15 mouse cellular contexts compared by ENCODE assay signal in the genomic region with DNA sequence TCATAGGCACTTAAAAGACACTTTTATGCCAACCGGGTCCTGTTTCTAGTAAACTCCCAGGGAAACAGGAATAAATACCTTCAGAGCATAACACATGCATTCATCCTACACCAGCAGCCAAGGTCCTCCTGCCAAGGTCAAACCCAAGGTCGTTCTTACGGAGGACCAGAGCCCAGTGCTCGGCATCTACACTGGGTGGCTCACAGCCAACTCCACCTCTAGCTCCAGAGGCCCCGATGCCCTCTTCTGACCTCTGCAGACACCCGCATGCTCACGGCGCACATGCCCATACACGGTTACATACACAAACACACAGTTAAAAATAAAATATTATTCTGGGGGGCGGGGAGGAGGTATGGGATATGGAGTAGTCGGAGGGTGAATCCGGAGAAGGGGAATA. TPM values are rescaled to one million over a fixed set of nuclear protein-coding genes. Genes with fewer than 3 reads are reported as not detected.
DNase-seq lines count a peak whose midpoint lies in the region; ATAC-seq and TF ChIP-seq lines count a peak whose summit lies in the region.
"Had no signal": no experiment of that assay in that cellular context is flagged by ENCODE, and none has a peak within 500 bp of the region (broad histone marks: within the 10 kb centered on the region; RNA-seq: fewer than 3 reads in every experiment).

No protein-coding gene starts in this region.

- WGBS in heart, embryonic 10.5 days = 76% methylated on average over 12 of the region's 12 CpGs
- WGBS in heart, postnatal 0 days = 39% methylated on average over 12 of the region's 12 CpGs

- no peak for TF ChIP-seq EP300 in heart, postnatal 0 days (IDR thresholded peaks at IDR 0.05; ENCODE audit: low read depth)

- peak; percentile 59 for ATAC-seq in heart, postnatal 0 days (ENCODE audit: insufficient read depth, low read depth)
- ATAC-seq in erythroblast, adult 5-6 weeks (replicated peaks; ENCODE audit: low FRiP score, poor library complexity, severe bottlenecking) = no peak
- no peak for ATAC-seq in CD4-positive, CD25-positive, alpha-beta regulatory T cell, adult 4 months
- ATAC-seq: forebrain, embryonic 16.5 days; hindbrain, postnatal 0 days; liver, postnatal 0 days; midbrain, embryonic 16.5 days had no signal

- H3K4me2 ChIP-seq in heart, postnatal 0 days (ENCODE audit: low read depth, low read length) = no peak overlapping the region

- H3K27me3 ChIP-seq in heart, embryonic 10.5 days (ENCODE audit: insufficient read depth, poor library complexity, severe bottlenecking) = peaks cover 44% of the 10 kb centered on the region
- no peaks in the 10 kb centered on the region for H3K27me3 ChIP-seq in heart, postnatal 0 days (ENCODE audit: control insufficient read depth, insufficient read depth, low read length)
- H3K27me3 ChIP-seq in testis, adult 2 months (ENCODE audit: control insufficient read depth, insufficient read depth, low read length) = no peaks in the 10 kb centered on the region

- TF ChIP-seq POLR2A in testis, adult 2 months (IDR thresholded peaks at IDR 0.05; ENCODE audit: control insufficient read depth, low read depth, low read length) = no peak

- H3K4me3 ChIP-seq in heart, embryonic 10.5 days = no peak overlapping the region
- no peak overlapping the region for H3K4me3 ChIP-seq in heart, postnatal 0 days (ENCODE audit: low read depth, low read length)
- peak overlapping the region; percentile 56 for H3K4me3 ChIP-seq in testis, adult 2 months (ENCODE audit: control insufficient read depth, low read depth, low read length)

- DNase-seq in heart, adult 11 months = peak; percentile 96
- DNase-seq in heart, adult 8-10 months (ENCODE audit: low spot score) = no peak
- DNase-seq in heart, embryonic 10.5 days (ENCODE audit: low spot score) = no peak
- DNase-seq in heart, postnatal 0 days (ENCODE audit: low spot score) = peak; percentile 85
- DNase-seq: cerebellum, adult 18-20 months; liver; liver, postnatal 0 days; retina, postnatal 1 day; thymus, adult 2 months had no signal

- peak overlapping the region; percentile 85 for H3K27ac ChIP-seq in heart, embryonic 10.5 days
- H3K27ac ChIP-seq in heart, postnatal 0 days (ENCODE audit: low read depth) = peak overlapping the region; percentile 94
- no peak overlapping the region for H3K27ac ChIP-seq in testis, adult 2 months (ENCODE audit: control insufficient read depth, insufficient read depth, low read depth, low read length)
- H3K27ac ChIP-seq: hindbrain, postnatal 0 days had no signal

- TF ChIP-seq CTCF in heart, postnatal 0 days (IDR thresholded peaks at IDR 0.05; ENCODE audit: low read depth) = no peak
- TF ChIP-seq CTCF in testis, adult 2 months (IDR thresholded peaks at IDR 0.05; ENCODE audit: control insufficient read depth, insufficient read depth, insufficient replicate concordance, low read depth, low read length) = no peak

- H3K4me1 ChIP-seq in heart, embryonic 10.5 days = peaks cover 79% of the 10 kb centered on the region
- H3K4me1 ChIP-seq in heart, postnatal 0 days (ENCODE audit: control insufficient read depth, insufficient read depth) = peaks cover 44% of the 10 kb centered on the region
- peaks cover 21% of the 10 kb centered on the region for H3K4me1 ChIP-seq in testis, adult 2 months (ENCODE audit: control insufficient read depth, insufficient read depth, low read length)

- H3K9ac ChIP-seq in heart, postnatal 0 days (replicated peaks; ENCODE audit: low read depth, low read length) = no peak overlapping the region
- H3K9ac ChIP-seq: liver, postnatal 0 days had no signal

- no peaks in the 10 kb centered on the region for H3K36me3 ChIP-seq in heart, embryonic 10.5 days
- H3K36me3 ChIP-seq in heart, postnatal 0 days (replicated peaks; ENCODE audit: control insufficient read depth, insufficient read depth, low read length) = no peaks in the 10 kb centered on the region
- H3K36me3 ChIP-seq in testis, adult 2 months (ENCODE audit: control insufficient read depth, insufficient read depth, low read length) = no peaks in the 10 kb centered on the region

- no peaks in the 10 kb centered on the region for H3K9me3 ChIP-seq in heart, embryonic 10.5 days
- no peaks in the 10 kb centered on the region for H3K9me3 ChIP-seq in heart, postnatal 0 days (replicated peaks; ENCODE audit: control insufficient read depth, low read length)

RNA-seq across cellular contexts. Expression of a gene that starts 14.9 kb away (rescaled TPM):
- total RNA-seq in heart, adult 8-10 months (2022) = 10 to 100 TPM in 3 of 4 experiments, 1 to 10 TPM in 1; 9.8 to 19.2 (median 16.3) TPM
- 2.0 and 4.6 TPM in 2 replicates for polyA plus RNA-seq in heart, embryonic 10.5 days (2016; fragmentation: Nextera tagmentation; extraction: Ambion mirVana)
- total RNA-seq in heart, postnatal 0 days (2014; rRNA removed; ENCODE audit: low replicate concordance) = 7.4 and 10.1 TPM in 2 replicates
- 7.3 and 8.2 TPM in 2 replicates for polyA plus RNA-seq in heart, postnatal 0 days (2015; fragmentation: Nextera tagmentation; extraction: Ambion mirVana)
- polyA plus RNA-seq in testis, adult 2 months (2012; rRNA removed) = 2.1 and 2.2 TPM in 2 replicates
- total RNA-seq in erythroblast, adult 5-6 weeks (2015; ENCODE audit: low replicate concordance) = 0.63 and 6.5 TPM in 2 replicates
- total RNA-seq in erythroblast, adult 5-6 weeks (2017; ENCODE audit: low replicate concordance) = 0.43 and 1.1 TPM in 2 replicates
- polyA plus RNA-seq in CD4-positive, CD25-positive, alpha-beta regulatory T cell, adult 4 months (2017; shearing (Covaris generic)) = 10 to 100 TPM; 20.9 to 22.6 TPM

Comparison
In these comparisons a context has a peak if more than half of its experiments do, and no peak if none do; other contexts are left out.
1. DNase-seq: peak in heart, adult 11 months (single experiment) and heart, postnatal 0 days (single experiment); none in heart, adult 8-10 months (single experiment) and heart, embryonic 10.5 days (single experiment).